Mouse (Mus musculus): ENCODE measurements around the gene Slc23a2. TPM values are rescaled to one million over a fixed set of nuclear protein-coding genes. Genes with fewer than 3 reads are reported as not detected.

Gene Slc23a2
- 7.2 and 7.9 TPM in 2 replicates for polyA plus RNA-seq (2014; fragmentation: Nextera tagmentation; extraction: Ambion mirVana)

DNA sequence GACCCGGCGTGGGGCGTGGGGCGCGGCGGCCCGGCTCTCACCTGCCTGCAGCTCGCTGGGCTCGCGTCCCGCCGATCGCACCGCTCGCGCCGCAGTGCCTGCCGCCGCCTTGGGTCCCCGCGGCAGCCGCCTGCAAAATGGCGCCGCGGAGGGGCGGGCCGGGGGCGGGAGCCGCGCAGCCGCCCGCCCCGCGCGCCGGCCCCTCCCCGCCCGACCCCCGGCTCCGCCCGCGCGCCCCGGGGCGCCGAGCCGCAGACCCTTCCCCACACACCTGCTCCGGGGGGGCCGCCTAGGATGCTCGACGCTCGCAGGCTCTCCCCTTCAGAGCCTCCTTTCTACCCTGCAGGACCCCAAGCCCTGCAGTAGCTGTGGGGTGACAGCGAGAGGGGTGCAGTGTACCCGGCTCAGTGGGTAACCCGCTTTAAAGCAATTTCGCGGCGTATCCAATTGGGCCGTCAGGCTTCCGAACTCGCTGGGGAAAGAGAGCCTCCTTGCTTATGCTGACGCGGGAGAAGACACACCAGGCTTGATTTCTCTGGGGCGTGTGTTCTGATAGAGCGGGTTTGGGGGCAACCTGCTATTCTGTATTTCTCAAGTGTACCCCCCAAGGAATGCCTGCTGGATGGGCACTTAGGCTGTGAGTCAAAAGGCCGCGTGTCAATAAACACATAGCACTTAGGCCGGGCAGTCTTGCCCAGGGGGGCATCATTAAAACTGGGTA lies at the start of gene Slc23a2:
Slc23a2 (minus strand) TSS at position 138 of the 721 bp plus-strand sequence.
- Histone ChIP-seq H3K9me3 (ENCODE audit: control insufficient read depth, low read length) (no peaks in the 10 kb centered on the region), H3K4me3 (ENCODE audit: low read depth, low read length) (peak within 1 kb of the TSS; percentile 97), H3K9ac (ENCODE audit: low read depth, low read length) (peak within 1 kb of the TSS; percentile 86), H3K27ac (ENCODE audit: low read depth, low read length) (no peak within 1 kb of the TSS; the same call in 1 of the 2 replicates), H3K27me3 (replicated peaks; ENCODE audit: control insufficient read depth, insufficient read depth, low read length) (no peaks in the 10 kb centered on the region), H3K36me3 (ENCODE audit: control insufficient read depth, insufficient read depth, low read length) (peaks cover 4% of the 10 kb centered on the region), H3K4me1 (replicated peaks; ENCODE audit: control insufficient read depth, insufficient read depth, low read length) (peaks cover 12% of the 10 kb centered on the region), H3K4me2 (peak within 1 kb of the TSS; percentile 99)
- WGBS = under 1% methylated on average over 57 of the region's 68 CpGs
- DNase-seq (ENCODE audit: low spot score) (peak; percentile 65), ATAC-seq (replicated peaks; ENCODE audit: low FRiP score) (peak; percentile 76)

DNA sequence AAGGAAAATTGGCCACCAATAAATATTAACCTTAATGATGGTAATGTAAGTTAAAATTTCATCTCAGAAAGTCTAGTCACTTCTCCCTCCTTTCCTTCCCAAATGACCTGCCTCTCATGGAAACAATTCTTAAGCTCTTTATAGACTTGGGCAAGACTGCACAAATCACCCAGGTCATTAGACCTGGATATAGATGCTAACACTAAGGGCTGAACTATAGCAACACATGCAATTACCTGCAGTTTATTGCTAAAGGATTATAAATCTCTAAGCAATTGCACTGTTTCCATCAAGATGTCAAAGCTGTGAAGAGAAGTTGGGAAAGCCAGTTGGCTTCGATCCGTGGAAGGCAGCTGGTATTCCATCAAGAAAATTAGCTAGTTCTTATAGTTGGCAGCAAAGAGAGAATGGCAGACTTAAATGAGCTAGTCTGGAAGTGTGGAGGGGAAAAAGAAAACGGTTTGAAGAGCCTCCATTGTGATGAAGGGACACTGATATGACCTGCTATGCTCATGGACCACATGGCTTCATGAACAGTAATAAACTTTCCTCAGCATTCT lies 45.8 kb upstream of the Slc23a2 start:
- H3K36me3 ChIP-seq (ENCODE audit: control insufficient read depth, insufficient read depth, low read length) = no peaks in the 10 kb centered on the region
- H3K9ac ChIP-seq (ENCODE audit: low read depth, low read length) = no peak overlapping the region
- no peak overlapping the region for H3K4me2 ChIP-seq
- no peaks in the 10 kb centered on the region for H3K4me1 ChIP-seq (replicated peaks; ENCODE audit: control insufficient read depth, insufficient read depth, low read length)
- H3K4me3 ChIP-seq (ENCODE audit: low read depth, low read length) = no peak overlapping the region
- H3K27me3 ChIP-seq (replicated peaks; ENCODE audit: control insufficient read depth, insufficient read depth, low read length) = no peaks in the 10 kb centered on the region
- H3K9me3 ChIP-seq (ENCODE audit: control insufficient read depth, low read length) = no peaks in the 10 kb centered on the region
- H3K27ac ChIP-seq (ENCODE audit: low read depth, low read length) = no peak overlapping the region
- DNase-seq (ENCODE audit: low spot score) (no peak), ATAC-seq (replicated peaks; ENCODE audit: low FRiP score) (no peak)
- WGBS = 78% methylated on average over 3 of the region's 3 CpGs

DNA sequence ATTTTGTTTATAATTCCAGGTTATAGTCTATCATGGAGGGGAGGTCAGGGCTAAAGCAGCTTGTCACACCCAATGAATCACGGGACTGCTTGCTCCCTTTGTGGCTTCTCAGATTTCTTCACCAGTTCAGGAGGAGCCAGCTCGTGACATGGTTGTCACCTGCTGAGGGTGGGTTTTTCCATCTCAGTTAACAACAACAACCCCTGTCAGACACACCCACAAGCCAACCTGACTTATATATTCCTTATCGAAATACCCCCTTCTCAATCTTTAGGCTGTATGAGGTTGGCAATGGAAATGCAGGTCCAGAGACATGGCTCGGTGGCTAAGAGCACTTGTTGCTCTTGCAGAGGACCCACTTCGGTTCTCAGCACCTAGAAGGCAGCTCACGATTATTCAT lies 39.0 kb upstream of the Slc23a2 start:
- no peak for ATAC-seq (replicated peaks; ENCODE audit: low FRiP score)
- no peaks in the 10 kb centered on the region for H3K36me3 ChIP-seq (ENCODE audit: control insufficient read depth, insufficient read depth, low read length)
- no peak overlapping the region for H3K4me2 ChIP-seq
- no peak overlapping the region for H3K9ac ChIP-seq (ENCODE audit: low read depth, low read length)
- no peaks in the 10 kb centered on the region for H3K9me3 ChIP-seq (ENCODE audit: control insufficient read depth, low read length)
- no peak for DNase-seq (ENCODE audit: low spot score)
- WGBS = 70% methylated on average over 6 of the region's 6 CpGs
- no peaks in the 10 kb centered on the region for H3K27me3 ChIP-seq (replicated peaks; ENCODE audit: control insufficient read depth, insufficient read depth, low read length)
- H3K4me1 ChIP-seq (replicated peaks; ENCODE audit: control insufficient read depth, insufficient read depth, low read length) = no peaks in the 10 kb centered on the region
- H3K4me3 ChIP-seq (ENCODE audit: low read depth, low read length) = no peak overlapping the region
- no peak overlapping the region for H3K27ac ChIP-seq (ENCODE audit: low read depth, low read length)

DNA sequence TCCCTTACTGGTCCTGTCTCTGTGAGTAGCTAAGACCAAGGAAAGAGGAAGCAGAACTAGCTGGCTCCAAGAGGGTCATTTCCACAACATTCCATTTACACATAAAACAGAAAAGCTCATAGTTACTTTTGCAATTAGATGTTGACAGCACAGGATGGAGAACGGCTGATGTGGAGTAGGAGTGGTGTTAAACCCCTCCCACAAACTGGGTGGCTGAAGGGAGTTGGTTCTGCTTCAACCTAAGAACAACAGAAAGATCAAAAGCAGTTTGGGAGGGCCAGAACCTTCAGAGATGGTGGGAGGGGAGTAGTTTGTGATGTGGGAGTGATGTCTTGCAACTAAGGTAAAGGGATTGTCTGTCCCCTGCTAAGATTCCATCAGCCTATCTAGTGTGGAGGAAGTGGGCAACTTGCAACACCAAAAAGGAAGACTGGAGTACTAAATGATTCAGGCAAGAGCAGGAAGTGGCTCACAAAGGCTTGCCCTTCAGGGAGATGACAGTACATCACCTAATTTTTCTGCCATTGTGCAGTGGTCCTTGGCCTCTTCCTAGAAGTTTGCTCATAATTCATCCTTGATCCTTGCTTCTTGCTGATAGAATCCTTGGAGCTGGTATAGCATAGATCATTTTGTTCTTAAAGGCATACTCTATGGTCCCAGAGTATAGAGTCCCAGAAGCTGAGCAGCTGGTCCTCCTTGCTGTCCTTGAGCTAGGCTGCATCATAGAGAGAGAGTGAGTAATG lies 35.7 kb upstream of the Slc23a2 start:
- Histone ChIP-seq H3K4me3 (ENCODE audit: low read depth, low read length) (no peak overlapping the region), H3K27me3 (replicated peaks; ENCODE audit: control insufficient read depth, insufficient read depth, low read length) (no peaks in the 10 kb centered on the region), H3K4me2 (no peak overlapping the region), H3K27ac (ENCODE audit: low read depth, low read length) (no peak overlapping the region), H3K4me1 (replicated peaks; ENCODE audit: control insufficient read depth, insufficient read depth, low read length) (no peaks in the 10 kb centered on the region), H3K9me3 (ENCODE audit: control insufficient read depth, low read length) (no peaks in the 10 kb centered on the region), H3K9ac (ENCODE audit: low read depth, low read length) (no peak overlapping the region), H3K36me3 (ENCODE audit: control insufficient read depth, insufficient read depth, low read length) (no peaks in the 10 kb centered on the region)
- ATAC-seq (replicated peaks; ENCODE audit: low FRiP score) (no peak), DNase-seq (ENCODE audit: low spot score) (no peak)
- 18% methylated on average over 1 of the region's 1 CpGs for WGBS

DNA sequence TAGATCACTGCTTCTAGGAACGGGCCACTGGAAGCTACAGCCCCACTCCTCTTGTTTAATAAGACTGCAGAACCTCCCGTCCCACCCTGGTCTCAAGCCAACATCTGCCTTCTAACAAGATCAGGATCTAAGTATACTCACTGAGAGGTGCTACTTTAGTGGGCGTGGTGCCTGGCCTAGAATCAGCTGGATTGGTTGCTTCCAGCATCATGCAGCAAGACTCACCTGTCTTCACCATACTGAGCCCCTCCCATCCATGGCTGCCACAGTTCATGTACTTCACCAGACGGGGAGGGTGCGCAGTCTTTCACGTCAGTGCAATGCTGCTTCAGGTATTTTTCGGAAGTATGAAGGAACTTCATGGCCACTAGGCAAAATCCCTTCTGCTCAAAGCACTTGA lies 34.5 kb upstream of the Slc23a2 start:
- H3K9me3 ChIP-seq (ENCODE audit: control insufficient read depth, low read length) = no peaks in the 10 kb centered on the region
- 79% methylated on average over 7 of the region's 7 CpGs for WGBS
- no peaks in the 10 kb centered on the region for H3K36me3 ChIP-seq (ENCODE audit: control insufficient read depth, insufficient read depth, low read length)
- H3K4me2 ChIP-seq = no peak overlapping the region
- no peak overlapping the region for H3K9ac ChIP-seq (ENCODE audit: low read depth, low read length)
- no peaks in the 10 kb centered on the region for H3K4me1 ChIP-seq (replicated peaks; ENCODE audit: control insufficient read depth, insufficient read depth, low read length)
- H3K27me3 ChIP-seq (replicated peaks; ENCODE audit: control insufficient read depth, insufficient read depth, low read length) = no peaks in the 10 kb centered on the region
- no peak overlapping the region for H3K27ac ChIP-seq (ENCODE audit: low read depth, low read length)
- ATAC-seq (replicated peaks; ENCODE audit: low FRiP score) (no peak), DNase-seq (ENCODE audit: low spot score) (no peak)
- no peak overlapping the region for H3K4me3 ChIP-seq (ENCODE audit: low read depth, low read length)

DNA sequence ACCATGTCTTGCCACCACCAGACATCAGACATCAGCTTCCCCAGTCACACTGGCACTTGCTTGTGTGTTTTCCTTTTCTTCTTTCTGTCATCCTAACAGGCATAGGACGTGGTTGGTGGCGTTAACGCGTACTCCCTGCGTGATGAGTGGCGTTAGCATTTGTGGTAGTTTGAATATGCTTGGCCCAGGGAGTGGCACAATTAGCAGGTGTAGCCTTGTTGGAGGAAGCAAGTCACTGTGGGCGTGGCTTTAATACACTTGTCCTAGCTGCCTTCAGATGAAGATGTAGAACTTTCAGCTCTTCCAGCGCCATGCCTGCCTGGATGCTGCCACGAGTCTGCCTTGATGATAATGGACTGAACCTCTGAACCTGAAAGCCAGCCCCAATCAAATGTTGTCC lies 32.5 kb upstream of the Slc23a2 start:
- no peak for DNase-seq (ENCODE audit: low spot score)
- WGBS = 86% methylated on average over 9 of the region's 9 CpGs
- Histone ChIP-seq H3K4me1 (replicated peaks; ENCODE audit: control insufficient read depth, insufficient read depth, low read length) (no peaks in the 10 kb centered on the region), H3K9ac (ENCODE audit: low read depth, low read length) (no peak overlapping the region), H3K27me3 (replicated peaks; ENCODE audit: control insufficient read depth, insufficient read depth, low read length) (no peaks in the 10 kb centered on the region), H3K9me3 (ENCODE audit: control insufficient read depth, low read length) (no peaks in the 10 kb centered on the region), H3K4me2 (no peak overlapping the region), H3K36me3 (ENCODE audit: control insufficient read depth, insufficient read depth, low read length) (no peaks in the 10 kb centered on the region), H3K4me3 (ENCODE audit: low read depth, low read length) (no peak overlapping the region), H3K27ac (ENCODE audit: low read depth, low read length) (no peak overlapping the region)
- ATAC-seq (replicated peaks; ENCODE audit: low FRiP score) = no peak

DNA sequence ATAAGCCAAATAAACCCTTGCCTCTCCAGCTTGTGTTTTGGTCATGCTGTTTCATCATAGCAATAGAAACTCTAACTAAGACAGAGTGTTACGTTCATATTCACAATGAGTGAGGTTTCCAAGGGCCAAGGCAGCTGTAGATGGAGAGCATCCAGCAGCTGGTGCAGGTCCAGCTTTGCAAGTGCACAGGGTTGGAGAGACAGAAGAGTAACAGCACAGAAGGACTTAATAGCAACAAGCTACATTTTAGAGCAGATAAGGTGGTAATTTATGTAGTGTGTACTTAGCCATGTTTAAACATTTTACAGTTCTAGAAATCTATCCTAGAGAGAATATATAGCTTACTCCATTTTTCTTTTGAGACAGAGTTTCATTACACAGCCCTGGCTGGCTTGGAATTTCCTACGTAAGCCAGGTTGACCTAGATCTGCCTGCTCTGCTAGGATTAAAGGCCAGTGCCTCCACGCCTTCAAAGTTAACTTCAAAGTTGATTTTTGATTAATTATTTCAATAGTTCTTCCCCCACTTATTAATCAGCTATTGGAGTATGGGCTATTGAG lies 31.5 kb upstream of the Slc23a2 start:
- no peaks in the 10 kb centered on the region for H3K27me3 ChIP-seq (replicated peaks; ENCODE audit: control insufficient read depth, insufficient read depth, low read length)
- DNase-seq (ENCODE audit: low spot score) (no peak), ATAC-seq (replicated peaks; ENCODE audit: low FRiP score) (no peak)
- no peak overlapping the region for H3K9ac ChIP-seq (ENCODE audit: low read depth, low read length)
- 69% methylated on average over 3 of the region's 3 CpGs for WGBS
- no peaks in the 10 kb centered on the region for H3K9me3 ChIP-seq (ENCODE audit: control insufficient read depth, low read length)
- H3K4me2 ChIP-seq = no peak overlapping the region
- no peak overlapping the region for H3K4me3 ChIP-seq (ENCODE audit: low read depth, low read length)
- H3K27ac ChIP-seq (ENCODE audit: low read depth, low read length) = no peak overlapping the region
- H3K36me3 ChIP-seq (ENCODE audit: control insufficient read depth, insufficient read depth, low read length) = no peaks in the 10 kb centered on the region
- no peaks in the 10 kb centered on the region for H3K4me1 ChIP-seq (replicated peaks; ENCODE audit: control insufficient read depth, insufficient read depth, low read length)

DNA sequence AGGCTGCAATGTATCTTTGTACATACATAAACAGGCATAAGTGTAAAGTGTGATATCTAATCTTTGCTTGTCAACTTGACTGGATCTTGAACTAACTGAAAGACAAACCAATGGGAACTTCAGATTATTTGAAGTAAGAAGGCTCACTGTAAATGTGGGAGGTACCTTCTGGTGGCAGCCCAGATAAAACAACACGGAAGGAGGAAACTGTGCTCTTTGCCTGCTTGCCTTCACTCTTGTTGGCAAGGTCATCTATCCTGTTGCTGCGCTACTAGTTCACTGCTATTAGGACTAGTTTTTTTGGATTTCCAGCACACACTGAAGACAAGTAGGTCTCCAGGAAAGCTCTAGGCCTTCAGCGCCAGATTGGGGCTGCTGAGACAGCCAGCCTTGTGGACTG lies 29.1 kb upstream of the Slc23a2 start:
- Histone ChIP-seq H3K9ac (ENCODE audit: low read depth, low read length) (no peak overlapping the region), H3K9me3 (ENCODE audit: control insufficient read depth, low read length) (no peaks in the 10 kb centered on the region), H3K4me3 (ENCODE audit: low read depth, low read length) (no peak overlapping the region), H3K27ac (ENCODE audit: low read depth, low read length) (no peak overlapping the region), H3K4me2 (no peak overlapping the region), H3K27me3 (replicated peaks; ENCODE audit: control insufficient read depth, insufficient read depth, low read length) (no peaks in the 10 kb centered on the region), H3K36me3 (ENCODE audit: control insufficient read depth, insufficient read depth, low read length) (no peaks in the 10 kb centered on the region), H3K4me1 (replicated peaks; ENCODE audit: control insufficient read depth, insufficient read depth, low read length) (no peaks in the 10 kb centered on the region)
- no peak for DNase-seq (ENCODE audit: low spot score)
- ATAC-seq (replicated peaks; ENCODE audit: low FRiP score) = no peak
- 89% methylated on average over 3 of the region's 3 CpGs for WGBS
